Mouse (Mus musculus) C3H10T1/2 (cell line): ENCODE measurements around the gene Rfx7. TPM values are rescaled to one million over a fixed set of nuclear protein-coding genes. Genes with fewer than 3 reads are reported as not detected.

Experiments used
- polyA plus RNA-seq, 2 experiments: library from polyadenylated mRNA; unstranded; fragments of >200 nt; fragmentation: generic; extraction: Trizol; gene quantifications; one replicate each; pipeline ENCODE4 v1.2.1; 2012; ENCODE audit warnings: missing spikeins in 2 of 2

The Rfx7 gene
- polyA plus RNA-seq, result 1 to 10 TPM in 1 of 2 experiments, under 1 TPM in 1; 0.36 to 3.4 TPM

DNA sequence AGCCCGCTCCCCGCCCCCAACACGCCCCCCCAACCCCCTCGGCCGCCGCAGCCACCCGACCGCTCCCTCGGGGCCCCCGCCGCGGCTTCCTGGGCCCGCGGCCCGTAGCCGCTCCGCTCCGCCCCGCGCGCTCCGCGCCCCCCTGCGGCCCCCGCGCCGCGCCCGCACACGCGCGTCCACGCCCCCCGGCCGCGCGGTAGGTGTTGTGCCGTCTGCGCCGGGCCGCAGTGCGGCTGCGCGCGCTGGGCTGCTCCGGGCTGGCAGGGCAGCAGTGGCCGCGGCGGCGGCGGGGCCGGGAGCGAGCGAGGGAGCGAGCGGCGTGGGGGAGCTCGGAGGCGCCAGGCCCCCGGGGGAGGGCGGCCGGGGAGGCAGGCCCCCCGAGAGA is at the start of gene Rfx7:
Gene Rfx7 (plus strand): TSS at position 245 of the 385 bp plus-strand sequence.

DNA sequence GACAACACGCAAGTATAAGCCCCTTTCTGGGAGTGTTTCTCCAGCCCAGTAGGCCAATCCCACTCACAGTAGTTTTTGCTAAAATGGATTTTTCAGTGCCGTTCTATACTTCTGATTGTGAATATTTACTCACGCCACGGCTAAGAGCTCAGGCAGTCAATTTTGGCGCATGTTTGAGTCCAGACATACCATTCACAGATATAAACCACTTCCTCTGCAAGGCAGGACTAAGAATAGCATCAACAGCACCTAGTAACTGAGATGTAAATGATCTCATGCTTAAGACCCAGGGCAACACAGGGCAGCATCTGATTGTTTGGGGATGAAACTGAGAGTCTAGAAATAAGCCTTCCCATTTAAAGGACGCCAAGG is 39.9 kb upstream of the Rfx7 start, which contains the start of gene Tex9:
Gene Tex9 (minus strand): TSS at position 19 of the 372 bp plus-strand sequence.

DNA sequence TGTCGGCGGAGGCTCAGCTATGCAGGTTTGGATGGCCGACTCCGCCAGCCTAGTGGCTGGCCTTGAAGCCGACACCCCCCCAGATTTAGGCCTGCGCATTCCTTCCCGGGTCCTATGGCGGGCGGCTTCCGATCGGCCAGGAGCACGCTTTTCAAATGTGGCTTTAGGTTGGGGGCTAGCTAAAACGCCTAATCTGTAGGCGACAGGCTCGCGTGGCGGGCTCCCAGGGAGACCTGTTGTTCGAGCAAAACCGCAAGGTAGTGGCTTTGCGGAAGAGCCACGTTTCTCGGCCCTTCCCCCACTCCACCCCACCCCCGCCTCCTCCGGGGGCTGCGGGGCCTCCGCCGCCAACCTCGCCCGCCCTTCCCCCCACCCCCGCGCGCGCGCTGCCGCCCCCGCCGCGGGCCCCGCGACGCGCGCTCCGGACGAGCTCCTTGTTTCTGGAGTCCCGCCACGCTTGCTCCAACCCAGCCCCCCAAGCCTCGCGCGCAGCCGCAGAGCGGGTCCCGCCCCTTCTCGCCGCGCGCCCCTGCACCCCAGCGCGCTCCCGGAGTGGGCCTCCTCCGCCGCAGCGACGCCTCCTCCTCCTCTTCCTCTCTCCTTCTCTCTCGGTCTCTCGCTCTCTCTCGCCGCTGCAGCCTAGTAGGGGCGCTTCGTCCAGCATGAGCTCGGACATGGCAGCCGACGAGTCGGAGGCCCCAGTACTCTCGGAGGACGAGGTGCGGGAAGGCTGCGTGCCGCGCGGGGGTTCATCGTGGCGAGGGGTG is 130.0 kb downstream of the Rfx7 start, which contains the start of gene Nedd4:
Gene Nedd4 (plus strand): TSS at position 452 of the 767 bp plus-strand sequence.

Other genes starting within 250 kb of the Rfx7 start
- 1 to 10 TPM in 1 of 2 experiments, under 1 TPM in 1; 0.39 to 1.8 TPM for gene Mns1, start 94.2 kb upstream of the Rfx7 start, polyA plus RNA-seq
- gene Tex9, start 40.0 kb upstream of the Rfx7 start, polyA plus RNA-seq, result 1 to 10 TPM in 1 of 2 experiments, under 1 TPM in 1; 0.63 to 3.1 TPM
- 100 to 1,000 TPM in 1 of 2 experiments, 10 to 100 TPM in 1; 12.5 to 253 TPM for gene Nedd4, start 130.1 kb downstream of the Rfx7 start, polyA plus RNA-seq